Mouse (Mus musculus): Measurements from ENCODE around the gene D630003M21Rik. TPM values are rescaled to one million over a fixed set of nuclear protein-coding genes. Genes with fewer than 3 reads are reported as not detected.

Gene D630003M21Rik
- total RNA-seq, 1 experiment: 0.89 TPM

Other genes with a start within 250 kb of the D630003M21Rik start
- 25.3 and 34.1 TPM in 2 replicates for gene Tti1, start 200.8 kb downstream of the D630003M21Rik start, total RNA-seq (2012; rRNA removed)
- gene Rprd1b, start 200.7 kb downstream of the D630003M21Rik start, total RNA-seq (2012; rRNA removed): 11.3 and 13.1 TPM in 2 replicates
- 9.2 and 25.0 TPM in 2 replicates for gene Tgm2, start 82.8 kb downstream of the D630003M21Rik start, total RNA-seq (2012; rRNA removed)
- 0.16 and 0.31 TPM in 2 replicates for gene Bpi, start 28.9 kb upstream of the D630003M21Rik start, total RNA-seq (2012; rRNA removed)
- gene Lbp, start 77.3 kb upstream of the D630003M21Rik start, total RNA-seq (2012; rRNA removed): 0.18 and 0.32 TPM in 2 replicates
- 15.9 and 25.2 TPM in 2 replicates for gene Snhg11, start 146.4 kb upstream of the D630003M21Rik start, total RNA-seq (2012; rRNA removed)
- gene Ralgapb, start 180.6 kb upstream of the D630003M21Rik start, total RNA-seq (2012; rRNA removed): 20.3 and 23.0 TPM in 2 replicates